Mouse (Mus musculus): Measurements from ENCODE around the gene Rplp2. TPM values are rescaled to one million over a fixed set of nuclear protein-coding genes. Genes with fewer than 3 reads are reported as not detected.

Gene Rplp2
- total RNA-seq, 4 experiments from 2014 or later, result 796 to 941 (median 846) TPM

DNA sequence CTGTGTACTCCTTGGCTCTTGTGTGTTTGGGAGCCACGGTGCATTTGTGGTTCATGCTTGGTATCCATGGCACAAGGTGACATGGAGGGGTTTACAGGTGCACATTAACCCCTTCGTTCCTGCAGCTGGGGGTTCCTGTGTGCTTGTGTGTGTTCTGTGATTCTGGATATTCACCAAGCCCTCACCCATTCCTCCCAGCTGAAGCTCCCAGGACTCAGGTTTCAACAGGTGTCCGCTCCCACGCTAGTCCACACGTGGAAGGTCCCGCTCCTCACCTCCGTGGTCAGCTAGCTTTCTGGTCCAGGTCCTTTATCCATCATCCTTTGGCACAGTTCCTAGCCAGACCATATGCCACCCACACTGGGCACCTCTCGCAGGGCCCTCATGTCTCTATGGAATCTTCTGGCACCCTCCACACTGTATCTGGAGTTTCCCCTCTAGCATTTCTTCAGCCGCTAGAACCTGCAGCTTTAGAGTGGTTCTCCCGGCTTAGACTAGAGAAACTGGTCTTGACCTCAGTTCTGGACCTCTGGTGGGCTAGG lies 19.5 kb downstream of the Rplp2 start:
- no peak for DNase-seq (ENCODE audit: low spot score)

DNA sequence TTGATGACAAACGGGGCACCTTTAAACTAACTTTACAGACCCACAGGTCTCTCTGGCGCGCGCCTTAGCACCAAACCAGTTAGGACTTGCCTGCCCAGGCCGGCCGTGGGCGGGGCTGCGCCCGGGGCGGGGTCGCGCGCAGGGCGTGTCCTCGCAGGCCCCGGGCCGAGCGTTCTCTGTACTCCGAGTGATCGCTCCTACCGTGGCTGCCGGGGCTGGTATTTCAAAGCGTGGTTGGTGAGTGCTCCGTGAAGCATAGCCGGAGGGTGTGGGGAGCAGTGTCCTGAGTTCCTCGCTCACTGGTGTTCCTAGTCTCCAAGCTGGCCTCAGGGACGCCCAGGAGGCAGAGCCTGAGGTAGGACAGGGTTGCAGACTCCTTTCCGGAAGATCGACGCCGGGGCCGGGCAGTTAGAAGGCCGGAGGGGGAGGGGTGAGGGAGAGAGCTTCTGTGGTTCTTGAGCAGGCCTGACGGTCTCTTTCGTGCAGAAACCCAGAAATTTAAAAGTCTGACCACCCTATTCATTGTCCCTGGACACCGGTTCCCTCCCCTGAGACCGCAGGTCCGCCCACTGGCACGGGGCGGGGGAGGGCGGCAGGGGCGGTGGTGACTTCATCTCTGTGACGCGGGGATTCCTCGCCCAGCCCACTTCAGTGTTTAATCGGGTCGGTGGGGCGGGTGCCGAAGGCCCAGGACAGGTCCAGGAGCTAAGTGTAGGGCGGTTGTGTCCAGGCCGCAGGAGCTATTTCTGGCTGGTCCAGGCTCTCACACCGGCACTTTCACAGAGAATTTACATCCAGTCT lies 20.3 kb downstream of the Rplp2 start, which contains the start of gene Cd151:
Gene Cd151, plus strand, starts transcription at position 163 of the 801 bp plus-strand sequence.
- DNase-seq (ENCODE audit: low spot score), result peak; percentile 89

DNA sequence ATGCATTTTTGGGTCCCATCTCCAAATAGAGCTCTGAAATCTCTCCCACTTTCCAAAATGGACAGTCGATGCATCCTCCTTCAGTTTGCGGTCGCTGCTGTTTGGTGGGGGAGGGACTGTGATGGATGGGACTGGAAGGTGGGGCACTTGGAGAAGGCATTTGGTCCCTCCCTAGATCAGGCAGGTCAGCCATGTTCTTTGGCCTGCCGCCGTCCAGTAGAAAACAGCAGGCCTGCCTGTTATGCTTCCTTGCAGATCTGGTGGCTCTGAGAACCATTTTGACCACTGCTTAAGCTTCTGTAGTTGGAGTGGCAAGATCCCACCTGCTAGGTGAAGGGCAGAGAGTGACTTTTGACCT lies 21.0 kb downstream of the Rplp2 start:
- no peak for DNase-seq (ENCODE audit: low spot score)

DNA sequence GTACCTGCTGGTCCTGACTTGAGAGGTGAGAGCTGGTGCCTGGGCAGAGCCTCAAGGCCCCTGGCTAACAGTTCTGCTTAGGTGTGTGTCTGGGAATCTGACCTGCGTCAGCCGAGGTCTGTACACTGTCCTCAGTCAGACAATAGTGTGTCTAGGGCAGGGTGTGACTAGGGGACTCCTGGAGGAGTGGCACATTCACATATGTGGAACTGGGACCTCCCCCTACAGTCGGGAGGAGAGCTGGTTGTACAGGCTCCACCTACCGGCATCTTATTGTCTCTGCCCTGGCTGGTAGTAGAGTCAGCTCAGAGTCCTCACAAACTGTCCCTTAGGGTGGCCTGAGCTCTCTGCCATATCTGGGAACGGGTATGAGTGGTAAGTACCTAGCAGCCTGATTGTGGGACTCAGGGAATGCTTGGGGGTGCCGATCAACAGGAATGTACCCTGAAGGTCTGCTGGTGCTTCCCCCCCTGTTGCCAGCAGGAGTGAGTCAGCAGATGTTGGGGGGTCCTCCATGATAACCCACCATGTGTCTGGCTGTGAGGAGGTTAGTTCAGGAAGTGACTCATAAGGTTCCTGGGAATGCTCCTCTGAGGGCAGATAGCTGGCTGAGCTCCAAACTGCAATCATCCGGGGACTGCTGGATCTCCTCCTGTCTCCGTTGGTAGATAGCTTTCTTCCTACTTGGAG lies 21.5 kb downstream of the Rplp2 start:
- DNase-seq (ENCODE audit: low spot score), result peak; percentile 82

DNA sequence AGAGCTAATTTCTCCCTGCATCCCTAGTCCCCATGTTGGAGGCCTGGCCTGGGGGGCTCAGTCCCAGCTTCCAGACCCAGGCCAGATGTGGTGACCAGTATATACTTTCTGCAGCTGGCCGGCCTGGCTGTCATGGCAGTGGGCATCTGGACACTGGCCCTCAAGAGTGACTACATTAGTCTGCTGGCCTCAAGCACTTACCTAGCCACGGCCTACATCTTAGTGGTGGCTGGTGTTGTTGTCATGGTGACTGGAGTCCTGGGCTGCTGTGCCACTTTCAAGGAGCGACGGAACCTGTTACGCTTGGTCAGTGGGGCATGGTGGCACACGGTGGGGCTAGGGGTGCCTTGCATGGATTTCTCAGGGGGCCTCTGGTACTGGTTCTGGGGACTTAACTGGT lies 22.2 kb downstream of the Rplp2 start:
- DNase-seq (ENCODE audit: low spot score), result no peak

DNA sequence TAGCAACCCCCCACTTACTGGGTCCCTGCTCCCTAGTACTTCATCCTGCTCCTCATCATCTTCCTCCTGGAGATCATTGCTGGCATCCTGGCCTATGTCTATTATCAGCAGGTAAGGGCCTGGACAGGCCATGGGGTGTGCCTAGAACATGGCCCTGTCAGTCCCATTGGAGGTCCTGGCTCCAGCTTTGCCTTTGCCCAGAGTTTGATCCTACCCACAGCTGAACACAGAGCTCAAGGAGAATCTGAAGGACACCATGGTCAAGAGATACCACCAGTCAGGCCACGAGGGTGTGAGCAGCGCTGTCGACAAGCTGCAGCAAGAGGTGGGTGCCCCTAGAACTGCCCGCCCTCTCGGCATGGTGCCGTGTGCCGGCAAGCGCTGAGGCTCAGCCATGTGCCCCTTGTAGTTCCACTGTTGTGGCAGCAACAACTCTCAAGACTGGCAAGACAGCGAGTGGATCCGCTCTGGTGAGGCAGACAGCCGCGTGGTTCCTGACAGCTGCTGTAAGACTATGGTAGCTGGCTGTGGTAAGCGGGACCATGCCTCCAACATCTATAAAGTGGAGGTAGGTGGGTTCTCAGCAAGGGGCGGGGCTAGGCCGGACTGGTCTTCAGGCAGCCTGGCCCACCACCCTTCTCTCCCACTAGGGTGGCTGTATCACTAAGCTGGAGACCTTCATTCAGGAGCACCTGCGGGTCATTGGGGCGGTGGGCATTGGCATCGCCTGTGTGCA lies 22.9 kb downstream of the Rplp2 start:
- DNase-seq (ENCODE audit: low spot score), result no peak

DNA sequence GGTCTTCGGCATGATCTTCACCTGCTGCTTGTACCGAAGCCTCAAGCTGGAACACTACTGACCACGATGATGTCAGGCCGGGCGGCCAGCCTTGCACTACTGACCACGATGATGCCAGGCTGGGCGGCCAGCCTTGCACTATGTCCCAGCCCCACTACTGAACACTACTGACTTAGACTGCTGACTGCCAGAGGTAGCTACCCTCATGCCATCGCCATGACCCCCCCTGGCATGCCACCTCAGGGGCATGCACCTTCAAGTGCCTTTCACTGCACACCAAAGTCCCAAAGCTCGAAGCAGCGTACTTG lies 23.4 kb downstream of the Rplp2 start:
- no peak for DNase-seq (ENCODE audit: low spot score)

DNA sequence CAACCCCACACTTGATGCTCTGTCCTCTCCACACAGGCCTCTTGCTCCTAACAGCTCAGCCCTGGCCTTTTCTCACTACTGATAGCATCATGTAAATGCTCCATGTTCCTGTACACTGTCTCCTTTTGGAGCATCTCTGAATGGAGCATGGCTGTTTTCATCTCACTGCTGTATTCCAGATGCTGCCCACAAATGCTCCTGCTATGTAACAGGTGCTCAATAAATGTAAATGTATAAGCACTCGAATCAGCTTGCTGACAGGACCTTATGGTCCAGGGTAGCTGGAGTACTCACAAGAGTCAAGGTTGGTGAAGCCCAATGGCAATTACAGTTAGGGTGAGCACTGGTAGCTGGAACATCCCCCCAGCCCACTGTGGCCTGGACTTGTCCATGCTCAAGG lies 24.1 kb downstream of the Rplp2 start:
- DNase-seq (ENCODE audit: low spot score), result no peak

DNA sequence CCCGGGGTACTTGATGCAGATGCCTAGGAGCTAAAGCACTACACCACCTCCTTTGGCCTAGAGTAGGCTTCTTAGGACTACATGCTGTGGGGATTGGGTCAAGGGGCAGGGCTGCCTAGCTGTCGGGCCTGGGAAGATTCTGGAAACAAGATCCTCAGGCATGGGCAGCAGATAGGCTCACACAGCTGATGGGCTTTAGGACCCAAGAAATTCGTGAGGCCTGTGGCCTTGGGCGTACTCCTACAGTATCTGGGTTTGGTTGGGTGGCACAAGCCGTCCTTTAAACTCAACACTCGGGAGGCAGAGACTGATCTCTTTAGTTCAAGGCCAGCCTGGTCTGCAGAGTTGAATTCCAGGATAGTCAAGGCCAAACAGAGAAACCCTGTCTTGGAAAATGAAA lies 25.1 kb downstream of the Rplp2 start:
- no peak for DNase-seq (ENCODE audit: low spot score)

DNA sequence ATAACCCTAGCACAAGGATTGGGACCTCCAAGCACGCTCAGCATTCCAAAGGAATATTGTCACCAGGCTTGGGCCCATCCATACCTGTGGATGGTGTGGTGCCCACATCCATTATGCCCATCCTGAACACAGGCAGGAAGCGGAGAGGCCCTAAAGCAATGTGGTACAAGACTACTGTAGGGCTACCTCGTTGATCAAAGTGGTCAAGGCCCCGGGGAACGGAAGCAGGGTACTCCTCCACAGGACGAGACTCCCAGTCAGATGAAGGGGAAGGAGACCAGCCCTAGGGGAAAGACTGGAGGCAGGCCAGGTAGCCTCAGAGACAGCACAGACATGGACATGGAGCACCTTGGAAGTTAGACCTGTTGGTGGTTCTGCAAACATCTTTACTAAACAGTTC lies 25.6 kb downstream of the Rplp2 start:
- no peak for DNase-seq (ENCODE audit: low spot score)

DNA sequence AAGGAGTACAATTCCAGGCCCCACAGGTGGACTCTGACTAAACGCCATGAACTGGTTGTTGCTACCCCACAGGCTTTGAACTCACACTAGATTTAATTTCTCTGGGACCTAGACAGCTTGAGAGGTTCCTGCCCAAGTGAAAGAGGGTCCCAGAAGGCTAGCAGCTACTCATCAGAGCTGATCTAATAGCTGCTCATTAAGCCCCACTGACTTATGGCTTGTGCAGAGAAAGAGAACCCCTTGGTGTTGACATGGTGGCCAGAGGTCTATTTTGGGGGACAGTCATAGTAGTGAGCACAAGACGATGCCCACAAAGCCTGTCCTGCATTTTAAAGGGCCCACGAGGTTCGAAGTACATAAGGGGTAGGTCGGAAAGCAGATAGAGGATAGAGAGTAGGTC lies 27.0 kb downstream of the Rplp2 start:
- DNase-seq (ENCODE audit: low spot score), result no peak

DNA sequence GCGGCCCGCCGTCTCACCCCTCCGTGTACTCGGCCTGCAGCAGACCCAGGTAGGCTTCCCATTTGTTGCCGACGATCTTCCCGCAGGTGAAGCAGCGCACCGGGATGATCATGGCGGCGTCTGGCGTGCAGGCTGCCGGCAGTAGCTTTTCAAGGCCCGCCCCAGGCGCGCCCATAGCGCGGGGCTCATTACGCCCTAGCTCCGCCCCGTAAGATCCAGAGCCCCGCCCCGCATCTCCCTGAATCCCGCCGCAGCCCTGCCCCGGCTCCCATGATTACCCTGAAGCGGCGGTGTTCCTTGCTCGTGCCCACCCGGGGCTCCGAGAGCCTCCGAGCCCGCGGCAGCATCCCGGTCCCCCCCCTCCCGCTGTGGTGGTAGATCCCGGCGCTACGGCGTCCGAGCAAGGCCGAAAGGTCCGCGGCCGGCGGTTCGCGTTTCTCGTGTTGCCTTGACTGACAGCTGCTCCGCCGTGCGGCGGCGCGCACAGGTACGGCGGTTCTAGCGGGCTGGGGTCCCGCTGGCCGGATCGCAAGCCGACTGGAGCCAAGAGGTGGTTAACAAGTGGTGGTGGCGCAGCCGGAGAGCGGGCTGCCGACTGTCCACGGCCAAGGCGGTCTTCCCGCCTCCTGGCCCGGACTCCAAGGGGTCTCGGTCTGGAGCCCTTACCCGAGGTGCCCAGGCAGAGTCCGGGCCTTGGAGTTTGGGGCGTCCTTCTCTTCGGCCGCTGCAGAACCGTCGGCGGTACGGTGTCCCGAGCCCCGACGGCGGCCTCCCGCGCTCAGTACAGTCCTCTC lies 28.0 kb downstream of the Rplp2 start, which contains the start of the genes Polr2l and Tspan4:
Gene Polr2l, minus strand, starts transcription at position 122 of the 794 bp plus-strand sequence.
Gene Tspan4, plus strand, starts transcription at position 230 of the 794 bp plus-strand sequence.
- peak; percentile 75 for DNase-seq (ENCODE audit: low spot score)

DNA sequence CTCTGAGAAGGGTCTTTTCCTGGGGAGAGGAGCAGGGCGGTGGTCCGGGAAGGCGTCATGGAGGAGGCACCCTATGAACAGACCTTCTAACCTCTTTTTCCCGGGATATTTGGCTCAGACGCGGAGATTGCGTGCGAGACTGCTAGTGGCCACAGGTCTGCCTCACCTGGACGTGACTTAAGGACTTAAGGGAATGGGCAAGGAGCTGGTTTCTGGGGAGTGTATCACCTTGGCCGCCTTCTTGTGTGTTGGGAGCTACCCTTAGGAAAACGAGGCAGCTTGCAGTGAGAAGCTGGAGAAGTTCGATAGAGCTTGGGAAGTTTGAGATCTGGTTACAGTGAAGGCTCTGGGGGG lies 28.6 kb downstream of the Rplp2 start:
- DNase-seq (ENCODE audit: low spot score), result no peak

DNA sequence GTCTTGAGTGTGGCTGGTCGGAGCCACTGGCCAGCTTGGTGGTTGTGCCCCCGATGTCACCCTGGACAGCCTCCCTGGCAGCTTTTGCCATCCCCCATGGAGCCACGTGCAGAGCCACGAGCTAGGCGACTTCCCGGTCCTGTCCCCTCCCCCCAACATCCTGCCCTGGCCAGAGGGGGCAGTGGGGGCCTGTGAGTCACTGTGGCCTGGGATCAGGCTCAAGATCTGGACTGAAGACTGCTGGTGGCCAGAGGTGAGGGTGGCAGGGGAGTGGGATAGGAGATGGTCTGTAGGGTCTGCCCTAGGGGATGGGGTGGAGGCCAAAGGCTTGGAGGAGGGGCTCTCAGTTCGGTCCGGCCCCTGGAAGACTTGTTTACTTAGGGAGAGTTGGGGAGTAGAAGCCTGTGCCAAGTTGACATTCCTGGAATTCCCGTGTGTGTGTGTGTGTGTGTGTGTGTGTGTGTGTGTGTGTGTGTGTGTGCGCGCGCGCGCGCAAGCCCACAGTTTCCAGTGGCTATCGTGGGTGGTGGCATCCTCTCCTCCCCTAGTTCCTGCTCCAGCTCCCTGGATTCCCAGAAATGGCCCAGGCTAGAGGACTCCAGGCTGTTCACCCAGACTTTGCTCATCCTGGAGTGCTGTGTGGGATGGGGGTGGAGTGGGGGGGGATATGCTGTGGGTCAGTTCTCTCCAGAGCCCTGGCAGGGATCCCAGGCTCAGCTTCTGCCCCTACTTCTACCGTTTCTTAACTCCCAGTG lies 29.2 kb downstream of the Rplp2 start:
- DNase-seq (ENCODE audit: low spot score), result peak; percentile 88

DNA sequence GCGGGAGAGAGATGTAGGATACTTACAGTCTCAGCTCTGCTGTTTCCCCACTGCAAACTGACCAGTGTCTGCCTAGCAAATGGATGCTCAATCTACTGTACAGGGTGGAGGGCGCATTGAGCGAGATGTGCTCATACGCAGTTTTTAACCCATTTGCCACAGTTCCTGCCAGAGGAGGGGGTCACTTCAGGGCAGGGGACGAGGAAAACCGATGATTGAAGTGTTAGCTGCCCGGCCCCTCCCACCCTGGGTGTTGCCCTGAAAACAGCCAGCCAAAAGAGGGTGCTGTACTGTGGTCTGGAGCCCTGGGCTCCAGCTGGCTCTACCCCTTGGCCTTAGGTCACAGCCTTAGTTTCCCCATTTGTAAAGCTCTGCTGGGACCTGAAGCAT lies 29.8 kb downstream of the Rplp2 start:
- no peak for DNase-seq (ENCODE audit: low spot score)

DNA sequence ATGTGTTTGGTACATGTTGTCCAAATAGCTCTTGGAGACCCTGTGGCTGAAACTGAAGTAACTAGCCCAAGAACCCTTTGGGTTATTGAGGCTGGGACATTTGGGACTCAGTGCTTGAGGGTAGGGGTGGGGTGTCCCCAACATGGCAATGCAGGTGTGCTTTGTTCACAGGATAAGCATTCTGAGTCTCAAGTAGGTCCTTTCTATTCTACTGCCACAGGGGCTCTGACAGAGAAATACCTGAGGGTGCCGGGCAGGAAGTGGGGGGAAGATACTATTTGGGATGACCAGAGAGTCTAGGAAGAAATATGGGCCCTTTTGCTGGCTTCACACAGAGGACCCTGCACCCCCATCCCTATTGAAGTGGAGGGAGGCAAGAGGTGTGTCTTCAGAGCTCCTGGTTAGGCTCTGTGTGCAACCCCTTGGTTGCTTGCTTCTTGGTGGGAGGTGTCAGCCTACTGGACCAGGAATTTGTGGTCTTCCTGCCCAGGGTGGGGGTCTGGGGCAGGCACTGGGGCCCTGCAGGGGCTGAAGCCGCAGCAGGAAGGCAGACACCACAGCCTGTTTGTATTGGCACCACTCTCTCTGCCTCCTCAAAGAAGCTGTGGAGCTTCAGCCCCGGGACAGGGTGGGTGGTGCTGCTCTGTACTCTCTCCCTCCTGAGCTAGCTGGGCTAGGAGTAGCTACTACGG lies 30.6 kb downstream of the Rplp2 start:
- DNase-seq (ENCODE audit: low spot score), result no peak

DNA sequence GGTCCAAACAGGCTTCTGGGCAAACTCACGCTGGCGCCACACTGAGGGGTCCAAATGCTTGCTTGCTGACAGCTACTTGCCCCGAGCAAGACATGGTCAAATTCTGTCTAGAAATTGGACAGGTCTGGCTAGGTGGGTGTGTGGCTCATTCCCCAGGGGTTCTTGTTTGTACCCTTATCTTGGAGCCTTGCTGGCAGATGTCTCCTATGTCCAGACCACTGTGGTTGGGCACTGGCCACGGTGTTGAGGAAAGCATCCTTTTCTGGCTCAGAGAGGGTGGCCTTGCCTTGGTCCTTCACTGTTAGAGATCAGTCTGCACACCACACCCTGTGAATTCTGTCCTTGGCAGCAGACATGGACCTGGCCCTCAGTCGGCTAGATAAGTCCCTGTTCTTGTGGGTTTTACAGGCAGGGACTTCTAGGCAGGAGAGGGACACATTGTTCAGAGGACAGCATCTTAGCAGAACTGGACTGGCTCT lies 31.1 kb downstream of the Rplp2 start:
- no peak for DNase-seq (ENCODE audit: low spot score)

DNA sequence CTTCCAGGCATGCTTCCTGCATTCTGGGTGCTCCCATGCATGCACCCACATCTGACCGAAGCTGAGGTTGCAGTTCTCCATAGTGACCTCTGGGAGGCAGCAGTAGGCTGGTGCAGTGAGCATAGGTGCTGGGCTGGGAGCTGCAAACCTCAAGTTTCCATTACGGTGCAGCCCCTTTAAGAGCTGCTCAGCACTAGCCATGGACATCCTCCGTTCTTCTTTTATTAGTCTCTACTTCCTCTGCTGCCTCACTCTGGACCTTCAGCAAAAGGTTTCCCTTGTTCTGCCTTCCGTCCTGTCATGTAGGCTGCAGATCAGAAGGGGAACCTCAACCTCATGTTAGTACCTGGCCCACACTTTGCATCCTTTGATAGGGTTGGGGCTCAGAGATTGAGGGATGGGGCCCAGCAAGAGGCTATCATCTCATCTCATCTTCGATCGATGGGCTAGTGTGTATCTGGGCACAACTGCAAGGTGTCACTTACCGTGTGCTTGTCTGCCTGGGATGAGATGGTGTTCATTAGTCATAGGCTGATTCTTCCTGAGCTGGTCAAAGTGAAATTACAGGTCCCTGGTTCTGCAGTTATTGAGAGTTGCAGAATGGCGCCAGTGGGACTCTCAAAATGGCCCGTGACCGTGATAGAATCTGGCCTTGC lies 33.8 kb downstream of the Rplp2 start:
- DNase-seq (ENCODE audit: low spot score), result no peak

Data from heart, adult 8-10 months (tissue).